Mouse (Mus musculus) frontal cortex, adult (tissue): ENCODE results near the gene Lrrc4c.

Experiments used
- ATAC-seq: cut with Nextera tagmentation; 2 replicates; pipeline ENCODE4 v1.9.2; 2017; ENCODE audit warnings: mild to moderate bottlenecking, moderate library complexity, mixed read lengths; ENCODE audit not compliant: low TSS enrichment

The Lrrc4c gene

GRCm38 (mm10) chr2:96850839-96851396, 532.9 kb downstream of the Lrrc4c start:
- no peak for ATAC-seq

- peak; percentile 72 for ATAC-seq
Observed at GRCm38 (mm10) chr2:96853797-96854196, 535.8 kb downstream of the Lrrc4c start.

GRCm38 (mm10) chr2:96876062-96876461, 558.1 kb downstream of the Lrrc4c start:
- ATAC-seq = no peak

- no peak for ATAC-seq
Observed at GRCm38 (mm10) chr2:96949531-96949930, 631.6 kb downstream of the Lrrc4c start.

GRCm38 (mm10) chr2:96999521-96999920, 681.6 kb downstream of the Lrrc4c start:
- no peak for ATAC-seq

- ATAC-seq = no peak
Observed at GRCm38 (mm10) chr2:97018319-97018718, 700.4 kb downstream of the Lrrc4c start.

GRCm38 (mm10) chr2:97026991-97027390, 709.0 kb downstream of the Lrrc4c start:
- no peak for ATAC-seq

GRCm38 (mm10) chr2:97027585-97027984, 709.6 kb downstream of the Lrrc4c start:
- ATAC-seq = no peak

- ATAC-seq = no peak
Observed at GRCm38 (mm10) chr2:97036401-97036800, 718.4 kb downstream of the Lrrc4c start.

- no peak for ATAC-seq
Observed at GRCm38 (mm10) chr2:97037024-97037814, 719.2 kb downstream of the Lrrc4c start.

- ATAC-seq = peak; percentile 38
Observed at GRCm38 (mm10) chr2:97044016-97044415, 726.0 kb downstream of the Lrrc4c start.

GRCm38 (mm10) chr2:97045628-97046027, 727.7 kb downstream of the Lrrc4c start:
- ATAC-seq = peak; percentile 92

- no peak for ATAC-seq
Observed at GRCm38 (mm10) chr2:97080156-97080555, 762.2 kb downstream of the Lrrc4c start.

- ATAC-seq = no peak
Observed at GRCm38 (mm10) chr2:97097965-97098364, 780.0 kb downstream of the Lrrc4c start.

GRCm38 (mm10) chr2:97103398-97104162, 785.6 kb downstream of the Lrrc4c start:
- peak; percentile 79 for ATAC-seq

- no peak for ATAC-seq
Observed at GRCm38 (mm10) chr2:97124246-97124645, 806.3 kb downstream of the Lrrc4c start.

- peak; percentile 92 for ATAC-seq
Observed at GRCm38 (mm10) chr2:97138454-97138853, 820.5 kb downstream of the Lrrc4c start.

- peak; percentile 86 for ATAC-seq
Observed at GRCm38 (mm10) chr2:97151626-97152194, 833.7 kb downstream of the Lrrc4c start.

- ATAC-seq = no peak
Observed at GRCm38 (mm10) chr2:97165745-97166144, 847.8 kb downstream of the Lrrc4c start.

- ATAC-seq = peak; percentile 62
Observed at GRCm38 (mm10) chr2:97178399-97178798, 860.4 kb downstream of the Lrrc4c start.

- no peak for ATAC-seq
Observed at GRCm38 (mm10) chr2:97196968-97197606, 879.1 kb downstream of the Lrrc4c start.

GRCm38 (mm10) chr2:97232966-97233365, 915.0 kb downstream of the Lrrc4c start:
- ATAC-seq = peak; percentile 99
